Mouse (Mus musculus) spleen, postnatal 4 days (tissue): ENCODE data around the gene Gm3252.
"Not testable (repeated sequence)": the region's sequence is repeated elsewhere in the genome, so short reads cannot be mapped to it uniquely, and the experiment has no call there.

Source experiments
- DNase-seq, 2 experiments: peaks; one replicate each; pipeline ENCODE4 v3.0.0; 2022; ENCODE audit warnings: low spot score in 2 of 2

Gene Gm3252

DNA sequence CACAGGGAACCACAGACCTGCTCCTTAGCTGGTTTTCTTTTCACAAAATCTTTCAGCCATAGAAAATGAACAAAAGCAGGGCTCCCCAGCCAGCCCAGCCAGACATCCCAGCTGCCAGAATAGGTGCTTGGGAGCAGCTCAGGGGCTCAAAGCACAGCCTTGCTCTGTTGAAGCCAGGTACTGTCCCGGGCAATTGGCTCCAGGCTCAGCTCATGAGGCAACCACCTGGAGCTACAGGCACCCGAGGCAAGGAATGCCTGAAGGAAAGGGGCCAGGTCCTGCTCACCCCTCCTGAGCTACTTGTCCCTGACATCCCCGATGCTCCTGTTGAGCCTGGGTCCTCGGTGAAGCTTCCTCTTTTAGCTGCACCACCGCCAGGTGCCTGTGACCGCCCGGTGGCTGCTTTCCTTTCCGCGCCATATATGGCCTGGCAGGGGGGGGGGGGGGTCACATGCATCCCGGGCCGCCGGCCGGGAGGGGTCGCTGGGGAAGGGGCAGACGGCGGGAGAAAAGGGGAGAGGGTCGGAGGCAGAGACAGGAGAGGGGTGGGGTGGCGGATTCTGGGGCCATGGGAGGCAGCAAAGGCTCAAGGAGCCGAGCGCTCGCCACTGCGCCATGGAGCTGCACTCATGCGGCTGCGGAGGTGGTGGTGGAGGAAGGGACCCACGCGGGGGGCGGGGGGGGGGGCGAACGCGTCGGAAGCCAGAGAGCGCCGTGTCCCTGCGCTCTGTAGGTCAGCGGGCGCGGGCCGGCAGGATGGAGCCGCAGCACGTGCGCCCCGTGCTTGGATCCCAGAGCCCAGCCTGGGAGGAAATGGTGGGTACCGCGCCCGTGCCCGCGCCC is at the start of gene Gm3252:
Gene Gm3252 (plus strand): TSS at position 738 of the 843 bp plus-strand sequence.
- not testable (repeated sequence) for DNase-seq

DNA sequence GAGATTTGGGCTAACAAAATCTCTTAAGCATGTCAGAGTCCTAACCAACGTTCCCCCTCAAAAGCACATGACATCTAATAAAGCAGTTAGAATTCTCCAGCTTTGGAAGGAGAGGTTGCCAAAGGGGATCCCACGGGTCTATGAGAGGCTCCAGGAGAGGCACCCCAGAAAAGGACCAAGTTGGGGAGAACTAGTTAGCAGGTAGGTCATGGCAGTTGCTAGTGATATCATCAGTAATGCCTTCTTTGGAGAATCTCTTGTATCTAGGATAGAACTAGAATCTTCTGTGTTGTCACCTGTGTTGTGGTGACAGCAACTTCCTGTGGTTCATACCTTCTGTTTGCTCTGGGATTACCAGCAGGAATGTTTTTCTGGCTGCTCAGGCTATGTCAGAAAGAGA is 17.6 kb upstream of the Gm3252 start, which contains the start of gene Gm7876:
Gene Gm7876 (plus strand): TSS at position 301 of the 400 bp plus-strand sequence.
- not testable (repeated sequence) for DNase-seq

DNA sequence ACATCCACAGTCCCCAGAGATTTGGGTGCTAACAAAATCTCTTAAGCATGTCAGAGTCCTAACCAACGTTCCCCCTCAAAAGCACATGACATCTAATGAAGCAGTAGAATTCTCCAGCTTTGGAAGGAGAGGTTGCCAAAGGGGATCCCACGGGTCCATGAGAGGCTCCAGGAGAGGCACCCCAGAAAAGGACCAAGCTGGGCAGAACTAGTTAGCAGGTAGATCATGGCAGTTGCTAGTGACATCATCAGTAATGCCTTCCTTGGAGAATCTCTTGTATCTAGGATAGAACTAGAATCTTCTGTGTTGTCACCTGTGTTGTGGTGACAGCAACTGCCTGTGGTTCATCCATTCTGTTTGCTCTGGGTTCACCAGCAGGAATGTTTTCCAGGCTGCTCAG is 49.5 kb downstream of the Gm3252 start, which contains the start of gene Gm9602:
Gene Gm9602 (plus strand): TSS at position 301 of the 400 bp plus-strand sequence.
- not testable (repeated sequence) for DNase-seq
